Mouse (Mus musculus) kidney, embryonic 14.5 days (tissue): ENCODE results near the gene Ddx5. TPM values are rescaled to one million over a fixed set of nuclear protein-coding genes. Genes with fewer than 3 reads are reported as not detected.
"Not testable (repeated sequence)": the region's sequence is repeated elsewhere in the genome, so short reads cannot be mapped to it uniquely, and the experiment has no call there.

Source experiments
- ATAC-seq: fragments of 200-750 bp; cut with Nextera tagmentation; 2 replicates; pipeline ENCODE4 v1.8.0; 2017; ENCODE audit warnings: moderate number of reproducible peaks, mild to moderate bottlenecking, moderate TSS enrichment, moderate library complexity; ENCODE audit not compliant: low FRiP score, low TSS enrichment
- H3K27ac ChIP-seq: fragments of 300-500 bp; sonication (generic); 2 replicates; pipeline ENCODE4 v1.5.1; 2014; ENCODE audit warnings: low read depth, mild to moderate bottlenecking, low read length, moderate library complexity, mixed read lengths
- H3K27me3 ChIP-seq: fragments of 300-500 bp; sonication (generic); 2 replicates; pipeline ENCODE4 v1.6.1; 2014; ENCODE audit warnings: mild to moderate bottlenecking, low read length; ENCODE audit not compliant: control insufficient read depth, insufficient read depth
- H3K36me3 ChIP-seq: fragments of 300-500 bp; sonication (generic); 2 replicates; pipeline ENCODE4 v1.6.1; 2014; ENCODE audit warnings: low read length, mixed read lengths; ENCODE audit not compliant: control insufficient read depth, insufficient read depth
- H3K4me1 ChIP-seq: fragments of 300-500 bp; sonication (generic); 2 replicates; pipeline ENCODE4 v1.6.1; 2014; ENCODE audit warnings: low read length, mixed read lengths; ENCODE audit not compliant: control insufficient read depth, insufficient read depth
- H3K4me2 ChIP-seq: fragments of 300-500 bp; sonication (generic); replicated peaks from 2 replicates; pipeline ENCODE4 v1.6.1; 2014; ENCODE audit warnings: low read depth, mild to moderate bottlenecking, low read length
- H3K4me3 ChIP-seq: fragments of 300-500 bp; sonication (generic); 2 replicates; pipeline ENCODE4 v1.5.1; 2014; ENCODE audit warnings: mild to moderate bottlenecking, low read length
- H3K9ac ChIP-seq: fragments of 300-500 bp; sonication (generic); 2 replicates; pipeline ENCODE4 v1.6.1; 2014; ENCODE audit warnings: low read depth, mild to moderate bottlenecking, low read length, moderate library complexity
- H3K9me3 ChIP-seq: fragments of 300-500 bp; sonication (generic); 2 replicates; pipeline ENCODE4 v1.6.1; 2016; ENCODE audit warnings: low read length; ENCODE audit not compliant: control insufficient read depth
- WGBS: fragments of 180-500 bp; shearing (Covaris S2); extraction: QIAGEN DNeasy Blood & Tissue Kit; methylation state at CpG from one replicate; pipeline ENCODE4 v1.1.7; 2014; 5-methylcytosine and 5-hydroxymethylcytosine counted together
- polyA plus RNA-seq: library from polyadenylated mRNA; unstranded; fragments of >200 nt; fragmentation: Nextera tagmentation; extraction: Ambion mirVana; gene quantifications from 2 replicates; pipeline ENCODE4 v1.2.1, GENCODE M21; 2014

The Ddx5 gene
- polyA plus RNA-seq, 1 experiment from 2014 or later: 392 TPM

DNA sequence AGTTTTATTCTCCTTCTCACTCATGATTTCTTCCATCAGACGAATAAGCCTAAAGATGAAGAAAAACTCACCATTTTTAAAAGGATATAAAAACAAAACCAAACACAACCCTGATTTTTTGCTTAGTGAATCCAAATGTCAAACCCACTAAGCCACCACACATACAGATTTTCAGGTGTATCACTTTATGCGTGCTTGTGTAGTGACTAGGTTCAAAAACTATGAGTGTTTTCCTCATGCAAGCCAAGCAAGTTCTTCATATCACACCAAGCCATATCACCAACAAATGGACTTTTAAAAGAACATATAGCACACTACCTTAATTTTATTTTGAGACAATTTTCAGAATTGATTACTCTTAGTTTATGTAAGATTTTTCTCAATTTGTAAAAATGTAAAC lies 4.5 kb downstream of the Ddx5 start:
- ATAC-seq: no peak
- Histone ChIP-seq H3K4me3 (no peak overlapping the region), H3K36me3 (peaks cover 74% of the 10 kb centered on the region), H3K27me3 (no peaks in the 10 kb centered on the region), H3K27ac (no peak overlapping the region), H3K4me1 (0 out of 2 replicates have a peak, but pooled peaks cover 9% of the 10 kb centered on the region), H3K9ac (no peak overlapping the region), H3K4me2 (no peak overlapping the region), H3K9me3 (no peaks in the 10 kb centered on the region)
- WGBS: 82% methylated on average over 2 of the region's 2 CpGs

GRCm38 (mm10) chr11:106782841-106783764 lies 5.9 kb downstream of the Ddx5 start:
- Histone ChIP-seq H3K27me3 (no peaks in the 10 kb centered on the region), H3K4me1 (peaks cover 9% of the 10 kb centered on the region; the same call in 1 of the 2 replicates), H3K9ac (no peak overlapping the region), H3K27ac (no peak overlapping the region), H3K9me3 (no peaks in the 10 kb centered on the region), H3K4me3 (no peak overlapping the region), H3K4me2 (no peak overlapping the region), H3K36me3 (peaks cover 74% of the 10 kb centered on the region)
- 82% methylated on average over 9 of the region's 9 CpGs for WGBS
- no peak for ATAC-seq

- not testable (repeated sequence) for H3K4me3 ChIP-seq, H3K4me1 ChIP-seq, H3K27ac ChIP-seq, H3K9me3 ChIP-seq, H3K4me2 ChIP-seq, H3K9ac ChIP-seq, ATAC-seq, H3K27me3 ChIP-seq
- peaks cover 73% of the 10 kb centered on the region for H3K36me3 ChIP-seq
- 86% methylated on average over 7 of the region's 7 CpGs for WGBS
Observed at GRCm38 (mm10) chr11:106782271-106782670, 6.7 kb downstream of the Ddx5 start.

GRCm38 (mm10) chr11:106780590-106781220 lies 8.3 kb downstream of the Ddx5 start:
- no peak overlapping the region for H3K4me2 ChIP-seq

GRCm38 (mm10) chr11:106780089-106780425 lies 8.9 kb downstream of the Ddx5 start:
- Histone ChIP-seq H3K4me3 (peak overlapping the region; percentile 79; the same call in 1 of the 2 replicates), H3K27ac (peak overlapping the region; percentile 98), H3K4me1 (no peaks in the 10 kb centered on the region; the same call in 1 of the 2 replicates), H3K9me3 (no peaks in the 10 kb centered on the region), H3K27me3 (no peaks in the 10 kb centered on the region), H3K4me2 (peak overlapping the region; percentile 73; the same call in 1 of the 2 replicates), H3K36me3 (peaks cover 66% of the 10 kb centered on the region), H3K9ac (peak overlapping the region; percentile 93; the same call in 1 of the 2 replicates)
- WGBS: 63% methylated on average over 4 of the region's 4 CpGs
- no peak for ATAC-seq

More at GRCm38 (mm10) chr11:106780590-106781220, 8.3 kb downstream of the Ddx5 start:
- Histone ChIP-seq H3K4me3 (no peak overlapping the region), H3K36me3 (peaks cover 66% of the 10 kb centered on the region), H3K9me3 (no peaks in the 10 kb centered on the region), H3K4me1 (peaks cover 3% of the 10 kb centered on the region; the same call in 1 of the 2 replicates), H3K9ac (no peak overlapping the region), H3K27ac (no peak overlapping the region; the same call in 1 of the 2 replicates), H3K27me3 (no peaks in the 10 kb centered on the region)
- WGBS: 85% methylated on average over 6 of the region's 6 CpGs
- ATAC-seq: no peak

DNA sequence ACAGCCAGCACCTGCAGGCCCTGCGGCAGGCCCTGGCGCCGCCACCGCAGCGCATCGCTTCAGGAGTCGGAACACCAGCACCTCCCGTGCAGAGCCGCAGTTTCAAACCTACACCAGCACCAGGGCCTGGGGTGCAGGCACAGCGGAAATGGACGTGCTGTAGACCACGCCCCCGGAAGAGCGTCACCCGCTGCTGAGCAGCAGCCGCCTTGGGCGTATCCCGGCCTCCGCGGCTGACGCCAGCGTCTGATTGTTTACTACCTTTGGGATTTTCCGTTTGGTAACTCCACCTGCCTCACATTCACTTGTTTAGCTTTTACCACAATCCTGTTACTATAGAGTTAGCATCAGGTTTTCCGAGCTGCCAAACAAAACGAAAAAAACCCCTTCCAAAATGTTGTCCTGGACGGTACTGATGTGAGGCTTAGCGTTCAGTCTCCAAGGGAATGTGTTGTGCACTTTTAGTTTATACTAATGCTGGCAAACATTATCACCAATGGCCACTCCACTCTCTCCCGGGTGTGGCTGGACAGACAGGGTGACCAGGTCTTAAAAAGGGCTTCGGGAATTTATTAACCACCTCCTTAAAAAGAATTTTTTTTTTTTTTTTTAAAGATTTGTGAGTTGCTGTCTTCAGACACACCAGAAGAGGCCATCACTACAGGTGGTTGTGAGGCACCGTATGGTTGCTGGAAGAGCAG lies 9.4 kb downstream of the Ddx5 start, which contains the start of gene Polg2:
Gene Polg2 (minus strand): TSS at position 150 of the 701 bp plus-strand sequence.
- peak within 1 kb of the TSS; percentile 79 for H3K4me3 ChIP-seq
- no peaks in the 10 kb centered on the region; the same call in 1 of the 2 replicates for H3K4me1 ChIP-seq
- 2% methylated on average over 26 of the region's 30 CpGs for WGBS
- no peaks in the 10 kb centered on the region for H3K9me3 ChIP-seq
- peak within 1 kb of the TSS; percentile 93 for H3K9ac ChIP-seq
- H3K27me3 ChIP-seq: no peaks in the 10 kb centered on the region
- ATAC-seq: peak; percentile 99
- peaks cover 64% of the 10 kb centered on the region for H3K36me3 ChIP-seq
- peak within 1 kb of the TSS; percentile 73 for H3K4me2 ChIP-seq
- H3K27ac ChIP-seq: peak within 1 kb of the TSS; percentile 98

GRCm38 (mm10) chr11:106778589-106779387 lies 10.2 kb downstream of the Ddx5 start:
- Histone ChIP-seq H3K27me3 (no peaks in the 10 kb centered on the region), H3K36me3 (peaks cover 64% of the 10 kb centered on the region), H3K9me3 (no peaks in the 10 kb centered on the region), H3K4me1 (no peaks in the 10 kb centered on the region; the same call in 1 of the 2 replicates), H3K27ac (peak overlapping the region; percentile 98), H3K4me2 (peak overlapping the region; percentile 73), H3K4me3 (peak overlapping the region; percentile 79), H3K9ac (peak overlapping the region; percentile 93)
- no peak; the same call in none of the 2 replicates for ATAC-seq
- 2% methylated on average over 39 of the region's 39 CpGs for WGBS

DNA sequence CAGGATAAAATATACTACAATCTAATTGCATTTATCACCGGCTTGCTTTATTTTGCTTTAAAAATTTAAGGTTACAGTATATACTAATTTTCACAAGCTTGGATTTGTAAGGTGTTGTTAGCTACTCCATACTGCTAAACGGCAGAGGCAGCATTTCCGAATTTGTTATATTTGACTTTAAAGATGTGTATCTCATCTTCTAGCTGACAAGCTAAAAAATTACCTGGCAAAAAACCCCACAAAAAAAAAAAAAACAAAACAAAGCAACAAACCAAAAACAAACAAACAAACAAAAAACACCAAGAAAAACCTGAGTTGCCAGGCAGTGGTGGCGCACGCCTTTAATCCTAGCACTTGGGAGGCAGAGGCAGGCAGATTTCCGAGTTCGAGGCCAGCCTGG lies 10.9 kb downstream of the Ddx5 start:
- Histone ChIP-seq H3K4me2 (peak overlapping the region; percentile 73), H3K27ac (no peak overlapping the region), H3K36me3 (peaks cover 64% of the 10 kb centered on the region), H3K9ac (no peak overlapping the region; the same call in 1 of the 2 replicates), H3K4me1 (no peaks in the 10 kb centered on the region; the same call in 1 of the 2 replicates), H3K27me3 (no peaks in the 10 kb centered on the region), H3K9me3 (no peaks in the 10 kb centered on the region), H3K4me3 (peak overlapping the region; percentile 79; the same call in 1 of the 2 replicates)
- no peak for ATAC-seq
- WGBS: 92% methylated on average over 7 of the region's 7 CpGs
